In genomic region chr6:58998528-58998927, GRCm38 (mm10) we compare ENCODE assay signal across 14 mouse cellular contexts. TPM values are rescaled to one million over a fixed set of nuclear protein-coding genes. Genes with fewer than 3 reads are reported as not detected.
A peak's percentile ranks its signal among the peaks of the same experiment; 100 is the strongest.
DNase-seq lines count a peak whose midpoint lies in the region; ATAC-seq and TF ChIP-seq lines count a peak whose summit lies in the region.
"Had no signal": no experiment of that assay in that cellular context is flagged by ENCODE, and none has a peak within 500 bp of the region (broad histone marks: within the 10 kb centered on the region; RNA-seq: fewer than 3 reads in every experiment).

No protein-coding gene starts in this region.

- no peaks in the 10 kb centered on the region for H3K27me3 ChIP-seq in embryonic facial prominence, embryonic 13.5 days
- no peaks in the 10 kb centered on the region for H3K27me3 ChIP-seq in embryonic facial prominence, embryonic 10.5 days (replicated peaks; ENCODE audit: low read depth, poor library complexity, severe bottlenecking)
- no peaks in the 10 kb centered on the region for H3K27me3 ChIP-seq in lung, embryonic 14.5 days (ENCODE audit: insufficient read depth, low read length)
- no peaks in the 10 kb centered on the region for H3K27me3 ChIP-seq in kidney, adult 2 months (replicated peaks; ENCODE audit: control insufficient read depth, insufficient read depth, low read length)
- no peaks in the 10 kb centered on the region for H3K27me3 ChIP-seq in myocyte (ENCODE audit: control insufficient read depth, insufficient read depth, insufficient read length)
- H3K27me3 ChIP-seq: limb, embryonic 15.5 days had no signal

- H3K36me3 ChIP-seq in embryonic facial prominence, embryonic 13.5 days: no peaks in the 10 kb centered on the region
- H3K36me3 ChIP-seq in embryonic facial prominence, embryonic 10.5 days (replicated peaks): no peaks in the 10 kb centered on the region
- no peaks in the 10 kb centered on the region for H3K36me3 ChIP-seq in lung, embryonic 14.5 days (ENCODE audit: insufficient read depth)
- H3K36me3 ChIP-seq in kidney, adult 2 months (ENCODE audit: control insufficient read depth, insufficient read depth, low read length): no peaks in the 10 kb centered on the region; the same call in 1 of the 2 replicates
- no peaks in the 10 kb centered on the region for H3K36me3 ChIP-seq in myocyte (ENCODE audit: control insufficient read depth, insufficient read depth)
- H3K36me3 ChIP-seq: limb, embryonic 15.5 days; midbrain, embryonic 10.5 days had no signal

- 49% methylated on average over 4 of the region's 4 CpGs for WGBS in embryonic facial prominence, embryonic 13.5 days
- WGBS in embryonic facial prominence, embryonic 10.5 days: 68% methylated on average over 4 of the region's 4 CpGs
- WGBS in lung, embryonic 14.5 days: 59% methylated on average over 4 of the region's 4 CpGs
- 43% methylated on average over 4 of the region's 4 CpGs for WGBS in lung, adult 2 months
- 22% methylated on average over 4 of the region's 4 CpGs for WGBS in kidney, adult 2 months

- H3K27ac ChIP-seq in embryonic facial prominence, embryonic 13.5 days: 0 out of 2 replicates have a peak overlapping the region, but pooled peaks have one; percentile 7
- H3K27ac ChIP-seq in embryonic facial prominence, embryonic 10.5 days (replicated peaks): no peak overlapping the region
- peak overlapping the region; percentile 59; the same call in 1 of the 2 replicates for H3K27ac ChIP-seq in lung, embryonic 14.5 days (ENCODE audit: low read depth)
- H3K27ac ChIP-seq in kidney, adult 2 months (ENCODE audit: insufficient read depth, low read depth, low read length): peak overlapping the region; percentile 32
- H3K27ac ChIP-seq: left cerebral cortex, adult 2 months; midbrain, embryonic 10.5 days had no signal

- no peaks in the 10 kb centered on the region for H3K9me3 ChIP-seq in embryonic facial prominence, embryonic 13.5 days
- H3K9me3 ChIP-seq in embryonic facial prominence, embryonic 10.5 days: no peaks in the 10 kb centered on the region
- H3K9me3 ChIP-seq in lung, embryonic 14.5 days (ENCODE audit: low read depth, low read length): no peaks in the 10 kb centered on the region
- H3K9me3 ChIP-seq: limb, embryonic 15.5 days; midbrain, embryonic 10.5 days had no signal

- peaks cover 9% of the 10 kb centered on the region; the same call in 1 of the 2 replicates for H3K4me1 ChIP-seq in embryonic facial prominence, embryonic 13.5 days
- peaks cover 11% of the 10 kb centered on the region; the same call in 1 of the 2 replicates for H3K4me1 ChIP-seq in embryonic facial prominence, embryonic 10.5 days
- no peaks in the 10 kb centered on the region for H3K4me1 ChIP-seq in lung, embryonic 14.5 days (ENCODE audit: insufficient read depth)
- H3K4me1 ChIP-seq in lung, adult 2 months (ENCODE audit: control insufficient read depth, insufficient read depth, low read length): peaks cover 11% of the 10 kb centered on the region
- peaks cover 11% of the 10 kb centered on the region for H3K4me1 ChIP-seq in kidney, adult 2 months (ENCODE audit: control insufficient read depth, insufficient read depth, low read length)

- intact Hi-C loops in gastrocnemius, postnatal 36 days (cut with DNase I): no loop called here

- ATAC-seq in embryonic facial prominence, embryonic 13.5 days (ENCODE audit: insufficient number of reproducible peaks, insufficient read depth, low FRiP score, low TSS enrichment, low read depth): no peak
- ATAC-seq in lung, embryonic 14.5 days (ENCODE audit: insufficient read depth): peak; percentile 44; the same call in 1 of the 2 replicates

- no peak for DNase-seq in embryonic facial prominence, embryonic 10.5 days (ENCODE audit: low spot score)
- DNase-seq in lung, embryonic 14.5 days: no peak
- DNase-seq in lung, adult 2 months: no peak
- peak; percentile 64 for DNase-seq in kidney, adult 2 months
- DNase-seq in urinary bladder, postnatal 25 days (ENCODE audit: low spot score): no peak
- DNase-seq in gastrocnemius, postnatal 36 days: no peak
- DNase-seq: thymus, postnatal 36 days had no signal

- no peak overlapping the region for H3K4me3 ChIP-seq in embryonic facial prominence, embryonic 13.5 days
- no peak overlapping the region for H3K4me3 ChIP-seq in embryonic facial prominence, embryonic 10.5 days
- H3K4me3 ChIP-seq in lung, embryonic 14.5 days (ENCODE audit: low read depth, low read length): no peak overlapping the region
- no peak overlapping the region for H3K4me3 ChIP-seq in lung, adult 2 months (replicated peaks; ENCODE audit: extremely low read depth, low read depth, low read length)
- no peak overlapping the region for H3K4me3 ChIP-seq in kidney, adult 2 months (ENCODE audit: insufficient read depth, low read depth, low read length)
- H3K4me3 ChIP-seq in myocyte: no peak overlapping the region
- H3K4me3 ChIP-seq: erythroblast, embryonic 14.5 days; left cerebral cortex, adult 2 months; limb, embryonic 15.5 days; midbrain, embryonic 10.5 days had no signal

- H3K4me2 ChIP-seq in embryonic facial prominence, embryonic 13.5 days: no peak overlapping the region
- no peak overlapping the region for H3K4me2 ChIP-seq in lung, embryonic 14.5 days
- H3K4me2 ChIP-seq in myocyte (ENCODE audit: low read depth): peak overlapping the region; percentile 12
- H3K4me2 ChIP-seq: heart, embryonic 11.5 days; limb, embryonic 15.5 days had no signal

- H3K9ac ChIP-seq in embryonic facial prominence, embryonic 13.5 days: no peak overlapping the region
- no peak overlapping the region for H3K9ac ChIP-seq in lung, embryonic 14.5 days
- H3K9ac ChIP-seq: limb, embryonic 15.5 days had no signal

- TF ChIP-seq POLR2A in lung, adult 2 months (IDR thresholded peaks at IDR 0.05; ENCODE audit: borderline replicate concordance, extremely low read depth, low read depth, low read length): no peak
- TF ChIP-seq POLR2A in kidney, adult 2 months (IDR thresholded peaks at IDR 0.05; ENCODE audit: low read depth, low read length): no peak
- TF ChIP-seq POLR2A in myocyte (IDR thresholded peaks at IDR 0.05; ENCODE audit: insufficient read length, low read depth): no peak

- no peaks in the 10 kb centered on the region for H3K79me2 ChIP-seq in myocyte (ENCODE audit: control insufficient read depth, insufficient read depth)

- no peak overlapping the region for H3ac ChIP-seq in myocyte (ENCODE audit: control insufficient read depth, insufficient read length)

- no peak for TF ChIP-seq CTCF in lung, embryonic 14.5 days (IDR thresholded peaks at IDR 0.05; ENCODE audit: low read depth)
- no peak for TF ChIP-seq CTCF in lung, adult 2 months (IDR thresholded peaks at IDR 0.05; ENCODE audit: insufficient read depth, low read length)
- TF ChIP-seq CTCF in kidney, adult 2 months (conservative IDR thresholded peaks at IDR 0.05; ENCODE audit: insufficient read depth, insufficient read length, low read depth, low read length): no peak

TF ChIP-seq in myocyte, 11 proteins besides CTCF, POLR2A, EP300 and RAD21:
- TF ChIP-seq SRF (IDR thresholded peaks at IDR 0.05; ENCODE audit: control insufficient read depth, insufficient read length, low read depth) (no peak), CEBPB (IDR thresholded peaks at IDR 0.05; ENCODE audit: insufficient read depth, poor library complexity, severe bottlenecking) (no peak), MYOG (IDR thresholded peaks at IDR 0.05; ENCODE audit: control insufficient read depth in 1 of 3, insufficient read depth in 1 of 3, insufficient read length in 2 of 3, low read depth in 2 of 3) (no peak)

RNA-seq across cellular contexts. Expression of gene Fam13a, which starts 25.8 kb away (rescaled TPM):
- polyA plus RNA-seq in embryonic facial prominence, embryonic 13.5 days (2015; fragmentation: Nextera tagmentation; extraction: Ambion mirVana): 6.8 and 7.5 TPM in 2 replicates
- 3.4 and 3.8 TPM in 2 replicates for polyA plus RNA-seq in embryonic facial prominence, embryonic 10.5 days (2016; fragmentation: Nextera tagmentation; extraction: Ambion mirVana)
- polyA plus RNA-seq in lung, embryonic 14.5 days (2014; fragmentation: Nextera tagmentation; extraction: Ambion mirVana): 13.7 and 18.1 TPM in 2 replicates
- polyA plus RNA-seq in lung, adult 2 months (2012; rRNA removed): 7.8 and 8.4 TPM in 2 replicates
- 21.3 and 22.5 TPM in 2 replicates for polyA plus RNA-seq in kidney, adult 2 months (2012; rRNA removed)
- polyA plus RNA-seq in myocyte (2012; fragmentation: generic; extraction: Trizol): 0.43 TPM
- 10 to 100 TPM in 1 of 2 experiments, 1 to 10 TPM in 1; 6.2 to 16.7 TPM for total RNA-seq in gastrocnemius, postnatal 36 days (2021)
- polyA plus RNA-seq: erythroblast, embryonic 14.5 days had no signal
